Comparison of ENCODE assay signal across 23 mouse cellular contexts in genomic region chr7:66940761-66941160, GRCm38 (mm10).
"Had no signal": no experiment of that assay in that cellular context is flagged by ENCODE, and none has a peak within 500 bp of the region (broad histone marks: within the 10 kb centered on the region; RNA-seq: fewer than 3 reads in every experiment).

No protein-coding gene starts in this region.

- ATAC-seq: hindbrain, embryonic 16.5 days; inflammation-experienced regulatory T-cells, adult 6 months; intestine, embryonic 15.5 days; intestine, postnatal 0 days; liver, embryonic 12.5 days had no signal

- H3K4me2 ChIP-seq: heart, embryonic 13.5 days; heart, embryonic 15.5 days; hindbrain, embryonic 12.5 days; hindbrain, embryonic 14.5 days; intestine, embryonic 15.5 days; limb, embryonic 12.5 days; liver, embryonic 12.5 days had no signal

- H3K36me3 ChIP-seq: heart, embryonic 10.5 days; heart, embryonic 13.5 days; heart, embryonic 15.5 days; hindbrain, embryonic 10.5 days; hindbrain, embryonic 12.5 days; intestine, embryonic 15.5 days; limb, embryonic 10.5 days; limb, embryonic 12.5 days; liver, embryonic 12.5 days had no signal

- H3K27me3 ChIP-seq: heart, embryonic 13.5 days; heart, embryonic 15.5 days; hindbrain, embryonic 12.5 days; intestine, embryonic 15.5 days; limb, embryonic 12.5 days; liver, embryonic 12.5 days had no signal

- DNase-seq: gastrocnemius, postnatal 25 days; heart, postnatal 4 days; kidney, adult 18-20 months; kidney, adult 8-10 months; kidney, postnatal 25 days; kidney, postnatal 4 days; liver had no signal

- H3K4me3 ChIP-seq: heart, embryonic 10.5 days; heart, embryonic 13.5 days; heart, embryonic 15.5 days; hindbrain, embryonic 10.5 days; hindbrain, embryonic 12.5 days; intestine, embryonic 15.5 days; layer of hippocampus, adult 2 months; left cerebral cortex, adult 2 months; limb, embryonic 10.5 days; limb, embryonic 12.5 days; liver, embryonic 12.5 days had no signal

- H3K27ac ChIP-seq: heart, embryonic 10.5 days; heart, embryonic 13.5 days; heart, embryonic 15.5 days; hindbrain, embryonic 12.5 days; hindbrain, embryonic 14.5 days; intestine, embryonic 15.5 days; left cerebral cortex, adult 2 months; limb, embryonic 10.5 days; limb, embryonic 12.5 days; liver, embryonic 12.5 days; liver, embryonic 14.5 days had no signal

- H3K4me1 ChIP-seq: liver, embryonic 12.5 days had no signal

- H3K9me3 ChIP-seq: heart, embryonic 10.5 days; heart, embryonic 13.5 days; heart, embryonic 15.5 days; hindbrain, embryonic 10.5 days; hindbrain, embryonic 12.5 days; intestine, embryonic 15.5 days; limb, embryonic 10.5 days; limb, embryonic 12.5 days; liver, embryonic 12.5 days had no signal

- H3K9ac ChIP-seq: heart, embryonic 13.5 days; heart, embryonic 15.5 days; hindbrain, embryonic 12.5 days; hindbrain, embryonic 14.5 days; intestine, embryonic 15.5 days; limb, embryonic 12.5 days; liver, embryonic 12.5 days; liver, embryonic 14.5 days had no signal
